Mouse (Mus musculus) lung, postnatal 0 days (tissue): ENCODE measurements around the gene Gm7271.

Experiments
- CTCF ChIP-seq: IDR thresholded peaks from 2 replicates; pipeline ENCODE4 v1.5.1; 2016; ENCODE audit warnings: antibody characterized with exemption, mild to moderate bottlenecking
- EP300 ChIP-seq: IDR thresholded peaks from 2 replicates; pipeline ENCODE4 v1.6.1; 2016; ENCODE audit warnings: antibody characterized with exemption, mild to moderate bottlenecking, control low read depth

DNA sequence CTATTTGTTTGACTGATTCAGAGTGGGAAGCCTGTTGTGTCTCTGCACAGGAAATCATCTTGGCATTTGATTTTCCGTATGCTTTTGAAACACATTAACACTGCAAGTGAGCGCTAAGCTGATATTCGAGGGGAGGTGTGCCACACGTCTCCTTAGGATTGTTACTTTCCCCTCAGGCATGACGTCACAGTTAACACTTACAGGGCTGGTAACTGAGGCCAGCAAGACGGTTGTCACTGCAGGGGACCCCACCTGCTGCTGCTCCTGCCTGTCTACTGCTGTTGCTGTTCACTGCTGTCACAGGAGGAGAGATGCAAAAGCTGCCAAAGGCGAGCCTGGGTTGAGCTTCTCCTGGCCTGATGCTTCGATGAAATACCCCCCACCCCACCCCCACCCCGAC is 6.1 kb upstream of the Gm7271 start:
- TF ChIP-seq CTCF, result no peak
- TF ChIP-seq EP300, result no peak
